Mouse (Mus musculus) megakaryocyte, embryonic 14.5 days (primary cell): ENCODE results near the gene Ndufaf3.

ENCODE experiments used
- FLI1 ChIP-seq: IDR thresholded peaks from 2 replicates; pipeline ENCODE4 v1.6.1; 2012; ENCODE audit warnings: low read length, inconsistent platforms, mixed read lengths
- GATA1 ChIP-seq: IDR thresholded peaks from 3 replicates; pipeline ENCODE4 v1.6.1; 2012; ENCODE audit warnings: mixed read lengths, low read length, inconsistent platforms, borderline replicate concordance

DNA sequence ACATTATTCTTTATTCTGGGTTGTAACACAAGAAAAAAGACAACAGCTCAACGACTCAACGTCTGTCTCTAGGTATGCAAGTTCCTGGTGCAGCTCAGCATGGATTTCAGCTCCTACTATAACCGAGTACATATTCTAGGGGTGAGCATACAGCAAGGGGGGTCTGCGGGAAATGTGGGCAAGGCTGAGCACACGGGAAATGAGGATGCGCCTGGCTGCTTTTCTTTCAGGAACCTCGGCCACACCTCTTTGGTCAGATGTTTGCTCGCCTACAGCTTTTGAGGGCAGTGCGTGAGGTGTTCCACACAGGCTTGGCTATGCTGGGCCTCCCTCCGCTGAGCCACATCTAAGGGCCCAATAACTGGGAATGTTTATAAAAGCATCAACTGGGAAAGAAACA lies 5.1 kb upstream of the Ndufaf3 start:
- no peak for TF ChIP-seq GATA1
- no peak for TF ChIP-seq FLI1
